Mouse (Mus musculus): ENCODE measurements around the gene OR5BS1P.
A peak's percentile ranks its signal among the peaks of the same experiment; 100 is the strongest.
"Not testable (repeated sequence)": the region's sequence is repeated elsewhere in the genome, so short reads cannot be mapped to it uniquely, and the experiment has no call there.

OR5BS1P gene

GRCm38 (mm10) chr15:98469596-98469995, at the start of gene OR5BS1P:
OR5BS1P (plus strand) TSS chr15:98469896.
- no peak for DNase-seq (ENCODE audit: low read depth)

DNA sequence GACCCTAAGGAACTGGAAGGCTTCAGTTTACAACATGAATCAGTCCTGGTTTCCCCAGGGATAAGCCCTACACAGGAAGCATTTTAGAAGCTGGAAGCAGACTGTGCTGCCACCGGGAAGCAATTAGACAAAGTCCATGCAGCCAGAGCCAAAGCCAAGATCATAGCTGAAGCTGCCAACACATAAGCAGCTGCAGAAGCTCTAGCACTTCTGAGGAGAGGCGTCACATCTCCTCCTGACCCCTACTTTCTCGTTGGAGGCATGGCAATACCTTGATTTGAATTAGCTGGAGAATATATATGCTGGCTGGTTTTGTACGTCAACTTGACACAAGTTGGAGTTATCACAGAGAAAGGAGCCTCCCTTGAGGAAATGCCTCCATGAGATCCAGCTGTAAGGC, 48.8 kb upstream of the OR5BS1P start:
- no peak for DNase-seq (ENCODE audit: low read depth)

GRCm38 (mm10) chr15:98424326-98424725, 45.4 kb upstream of the OR5BS1P start:
- DNase-seq (ENCODE audit: low read depth) = no peak

DNA sequence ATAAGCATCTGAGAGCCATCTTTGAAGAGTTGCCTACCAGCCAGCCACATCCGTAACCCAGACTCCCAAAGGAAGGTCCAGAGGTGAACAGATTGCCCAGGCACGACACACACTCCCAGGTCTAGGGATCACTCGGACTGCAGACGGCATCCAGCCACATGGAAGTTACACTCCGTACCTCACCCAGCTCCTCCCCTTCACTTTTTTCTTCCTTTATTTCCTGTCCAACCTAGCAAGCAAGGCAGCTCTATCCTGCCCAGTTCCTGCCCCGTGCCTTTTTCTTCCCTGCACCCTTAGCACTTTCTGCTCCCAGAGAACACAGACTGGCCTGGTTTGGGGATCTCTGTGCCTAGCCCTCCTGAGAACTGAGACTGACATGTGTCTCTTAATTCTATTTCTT, 44.9 kb upstream of the OR5BS1P start:
- DNase-seq (ENCODE audit: low read depth) = no peak

DNA sequence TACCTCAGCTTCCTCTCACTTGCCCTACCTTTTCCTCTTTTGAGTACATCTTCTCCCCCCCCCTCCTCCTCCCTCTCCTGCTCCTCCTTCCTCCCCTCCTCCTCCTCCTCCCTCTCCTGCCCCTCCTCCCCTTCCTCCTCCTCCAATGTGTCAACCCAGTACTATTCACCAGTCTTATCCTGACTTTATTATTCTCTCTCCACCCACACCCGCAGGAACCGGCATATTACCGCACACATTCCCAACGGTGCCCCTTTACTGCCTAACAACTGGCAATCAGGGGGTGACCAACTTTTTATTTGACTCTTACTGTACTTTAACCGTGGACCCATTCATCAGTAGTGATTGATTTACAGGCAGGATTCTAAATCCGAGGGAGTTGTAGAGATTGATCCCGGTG, 44.5 kb upstream of the OR5BS1P start:
- DNase-seq (ENCODE audit: low read depth) = no peak

- not testable (repeated sequence) for DNase-seq (ENCODE audit: low read depth)
Observed at GRCm38 (mm10) chr15:98430925-98431324, 38.8 kb upstream of the OR5BS1P start, which contains the start of gene Olfr282. Olfr282 (plus strand) TSS chr15:98431225.

GRCm38 (mm10) chr15:98444561-98444960, 25.1 kb upstream of the OR5BS1P start:
- no peak for DNase-seq (ENCODE audit: low read depth)

DNA sequence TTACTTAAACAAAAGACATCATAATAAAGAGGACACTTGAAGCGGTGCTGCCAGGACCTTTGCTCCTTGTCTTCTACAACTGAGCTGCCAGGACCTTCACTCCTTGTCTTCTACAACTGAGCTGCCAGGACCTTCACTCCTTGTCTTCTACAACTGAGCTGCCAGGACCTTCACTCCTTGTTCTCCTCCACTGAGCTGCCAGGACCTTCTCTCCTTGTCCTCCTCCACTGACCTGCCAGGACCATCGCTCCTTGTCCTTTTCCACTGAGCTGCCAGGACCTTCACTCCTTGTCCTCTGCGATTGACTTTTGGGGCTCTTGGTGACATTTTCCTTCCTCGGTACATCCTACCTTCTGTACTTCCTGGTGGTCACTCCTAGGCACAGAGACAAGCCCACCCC, 21.2 kb upstream of the OR5BS1P start:
- no peak for DNase-seq (ENCODE audit: low read depth)

DNA sequence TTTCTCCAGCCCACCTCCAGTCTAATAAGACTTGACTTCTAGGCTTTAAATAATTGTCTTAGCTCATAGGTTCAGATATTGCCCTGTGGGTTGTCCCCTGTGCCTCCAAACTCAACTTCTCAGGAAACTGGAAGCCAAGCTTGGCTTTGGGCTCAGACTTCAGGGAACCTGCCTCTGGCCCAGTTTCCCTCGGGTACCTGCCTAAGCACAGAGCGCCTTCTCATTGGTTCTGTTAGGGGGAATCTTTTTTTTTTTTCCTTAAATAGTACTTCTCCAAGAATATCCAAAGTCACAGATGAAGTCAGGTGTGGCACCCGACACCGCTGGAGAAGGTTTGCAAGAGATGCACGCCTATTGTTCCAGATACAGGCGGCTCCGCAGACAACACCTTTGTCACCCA, 17.4 kb upstream of the OR5BS1P start, which contains the start of gene Olfr281:
Gene Olfr281 (plus strand): TSS at position 301 of the 400 bp plus-strand sequence.
- DNase-seq (ENCODE audit: low read depth) = no peak

DNA sequence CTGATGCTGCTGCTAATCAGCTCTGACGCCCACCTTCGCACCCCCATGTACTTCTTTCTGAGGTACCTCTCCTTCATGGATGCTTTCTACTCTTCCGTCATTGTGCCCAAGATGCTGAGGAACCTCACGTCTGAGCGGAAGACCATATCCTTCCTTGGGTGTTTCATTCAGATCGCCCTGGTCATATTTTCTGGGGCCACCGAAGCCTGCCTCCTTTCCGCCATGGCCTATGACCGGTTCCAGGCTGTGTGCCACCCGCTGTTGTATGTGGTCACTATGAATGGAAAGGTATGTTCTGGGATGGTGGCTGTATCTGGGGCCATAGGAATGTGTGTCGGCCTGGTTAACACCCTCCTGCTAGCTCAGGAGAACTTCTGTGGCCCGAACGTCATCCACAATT, 1.8 kb downstream of the OR5BS1P start:
- DNase-seq (ENCODE audit: low read depth) = no peak

DNA sequence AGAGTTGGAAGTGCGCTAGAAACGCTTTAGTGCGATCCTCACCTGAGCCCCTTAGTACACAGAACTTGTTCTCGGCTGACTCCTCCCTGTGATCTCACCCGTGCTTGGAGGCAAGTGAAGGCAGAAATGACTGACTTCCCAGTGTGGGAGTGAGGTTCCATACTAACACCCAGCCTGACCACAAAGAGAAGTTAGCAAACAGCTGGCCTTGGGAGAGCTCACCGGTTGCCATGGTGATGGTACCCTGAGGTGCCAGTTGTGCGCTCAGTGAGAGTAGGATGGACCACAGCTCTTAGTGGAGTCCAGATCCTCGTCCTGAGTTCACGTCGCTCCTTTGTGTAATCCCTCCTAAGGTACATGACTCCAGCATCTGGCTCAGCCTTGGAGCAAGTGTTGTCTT, 5.3 kb downstream of the OR5BS1P start:
- DNase-seq (ENCODE audit: low read depth) = no peak

DNA sequence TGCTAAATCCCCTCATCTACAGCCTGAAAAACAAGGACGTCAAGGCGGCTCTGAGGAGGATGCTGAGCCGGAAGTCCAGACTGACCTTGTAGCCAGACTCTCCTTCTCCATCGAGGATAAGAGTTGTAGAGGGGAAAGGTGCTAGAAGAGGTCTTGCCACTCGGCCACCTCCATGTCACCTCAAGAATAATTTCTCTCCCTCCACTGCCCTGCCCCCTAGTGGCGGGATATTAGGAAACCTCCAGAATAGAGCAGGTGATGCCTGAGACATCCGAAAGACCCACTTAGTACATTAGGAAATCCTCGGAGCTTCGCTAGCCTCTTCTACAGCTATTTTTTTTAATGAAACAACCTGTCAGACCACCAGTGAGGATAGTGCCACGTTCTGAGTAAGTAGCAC, 5.7 kb downstream of the OR5BS1P start:
- peak; percentile 62 for DNase-seq (ENCODE audit: low read depth)

DNA sequence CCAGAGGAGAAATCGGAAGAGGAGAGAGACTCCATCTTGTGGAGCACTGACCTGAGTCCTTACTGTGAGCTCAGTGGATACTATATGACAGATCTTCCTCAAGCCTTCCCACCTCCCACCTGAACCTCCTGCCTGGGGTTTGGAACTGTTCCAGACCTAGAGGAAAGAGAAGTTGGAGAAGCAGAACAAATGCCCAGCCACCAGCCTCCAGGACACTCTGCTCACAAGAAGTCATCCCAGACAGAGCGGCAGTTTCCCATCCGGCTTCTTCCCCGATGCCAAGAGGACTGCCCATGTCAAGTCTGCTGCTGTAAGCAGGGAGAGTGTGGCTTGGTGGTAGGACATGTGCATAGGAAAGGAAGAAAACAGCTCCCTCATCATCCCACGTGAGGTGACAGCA, 6.6 kb downstream of the OR5BS1P start:
- no peak for DNase-seq (ENCODE audit: low read depth)

GRCm38 (mm10) chr15:98479568-98480102, 9.9 kb downstream of the OR5BS1P start:
- no peak for DNase-seq (ENCODE audit: low read depth)

- DNase-seq (ENCODE audit: low read depth) = no peak
Observed at GRCm38 (mm10) chr15:98482701-98483100, 13.0 kb downstream of the OR5BS1P start, which contains the start of gene Lalba. Lalba (minus strand) TSS chr15:98482721.

DNA sequence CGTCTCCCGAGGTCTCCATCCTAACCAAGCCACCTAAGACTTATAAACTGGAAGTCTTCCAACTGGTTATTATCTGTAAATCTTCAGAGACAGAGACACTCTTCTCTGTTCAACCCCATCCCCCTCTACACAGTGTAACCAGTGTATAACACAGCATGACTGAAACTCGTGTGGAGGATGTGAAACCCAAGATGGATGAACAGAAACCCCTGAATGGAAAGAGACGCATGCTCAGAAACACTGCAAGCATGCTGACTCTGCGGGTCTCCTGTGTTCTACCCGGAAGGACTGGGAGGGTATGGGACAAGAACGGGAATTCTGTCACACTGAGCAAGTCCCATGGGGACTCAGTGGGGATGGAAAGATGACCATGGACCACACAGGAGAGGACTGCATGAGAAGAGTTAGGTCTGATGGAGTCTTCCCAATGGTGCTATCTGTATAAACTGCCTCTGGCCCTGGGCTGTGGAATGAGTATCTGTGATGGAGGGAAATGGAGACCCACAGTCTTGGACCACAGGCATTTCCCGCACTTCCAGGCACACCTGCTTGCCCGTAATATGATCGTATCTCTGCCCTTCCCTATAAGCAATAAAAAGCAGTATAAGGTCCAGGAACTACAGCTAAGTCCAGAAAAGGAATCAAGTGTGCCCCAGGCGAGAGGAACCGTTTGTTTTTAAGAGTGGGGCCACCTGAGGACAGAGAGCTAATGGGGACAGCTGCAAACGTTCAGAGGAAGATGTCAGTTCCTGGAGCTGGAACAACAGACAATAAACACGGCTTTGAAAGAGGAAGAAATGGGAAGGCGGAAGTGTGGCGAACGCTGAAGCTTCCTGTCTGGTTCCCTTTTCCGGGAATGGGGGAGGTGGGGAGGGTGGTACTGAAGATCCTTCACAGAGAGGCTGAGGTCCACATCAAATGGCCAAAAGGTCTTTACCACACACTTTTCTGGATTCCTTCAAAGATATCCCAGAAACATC, 14.5 kb downstream of the OR5BS1P start:
- DNase-seq (ENCODE audit: low read depth) = no peak

- peak; percentile 23 for DNase-seq (ENCODE audit: low read depth)
Observed at GRCm38 (mm10) chr15:98486433-98487021, 16.8 kb downstream of the OR5BS1P start.

DNA sequence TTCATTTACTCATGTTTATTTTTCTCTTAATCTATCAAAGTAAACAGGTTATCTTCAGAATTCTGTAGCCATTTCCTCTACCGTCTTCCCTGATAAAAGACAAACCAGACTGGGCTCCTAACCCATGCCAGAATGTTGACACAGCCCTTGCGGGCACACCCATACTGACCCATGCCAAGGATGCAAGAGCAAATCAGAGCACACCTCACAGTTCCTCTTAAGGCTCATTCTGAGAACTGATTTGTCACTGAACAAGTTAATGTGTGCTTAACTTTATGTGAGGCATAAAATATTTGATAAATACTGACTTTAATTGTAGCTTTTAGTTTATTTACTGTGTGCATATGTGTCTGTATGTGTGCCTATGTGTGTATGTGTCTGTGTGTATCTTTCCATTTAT, 21.6 kb downstream of the OR5BS1P start:
- no peak for DNase-seq (ENCODE audit: low read depth)

DNA sequence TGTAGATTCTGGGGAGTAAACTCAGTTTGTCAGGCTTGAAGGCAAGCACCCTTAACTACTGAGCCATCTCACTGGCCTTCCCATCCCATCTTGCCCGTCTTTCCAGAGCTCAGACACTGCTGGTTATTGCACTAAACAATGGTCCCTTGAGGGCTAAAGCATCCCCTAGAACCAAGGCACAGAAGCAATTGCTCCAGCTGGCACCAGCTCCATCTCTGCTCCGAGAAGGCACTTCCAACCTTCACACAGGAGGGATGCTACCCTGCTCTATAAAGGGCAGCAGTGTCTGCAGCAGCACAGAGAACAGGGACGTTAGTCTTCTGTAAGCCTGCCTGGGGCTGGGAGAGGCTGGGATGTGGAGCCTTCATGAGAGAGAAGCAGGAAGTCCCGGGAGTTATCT, 22.4 kb downstream of the OR5BS1P start, which contains the start of gene Olfr279:
Gene Olfr279 (plus strand): TSS at position 301 of the 400 bp plus-strand sequence.
- no peak for DNase-seq (ENCODE audit: low read depth)

DNA sequence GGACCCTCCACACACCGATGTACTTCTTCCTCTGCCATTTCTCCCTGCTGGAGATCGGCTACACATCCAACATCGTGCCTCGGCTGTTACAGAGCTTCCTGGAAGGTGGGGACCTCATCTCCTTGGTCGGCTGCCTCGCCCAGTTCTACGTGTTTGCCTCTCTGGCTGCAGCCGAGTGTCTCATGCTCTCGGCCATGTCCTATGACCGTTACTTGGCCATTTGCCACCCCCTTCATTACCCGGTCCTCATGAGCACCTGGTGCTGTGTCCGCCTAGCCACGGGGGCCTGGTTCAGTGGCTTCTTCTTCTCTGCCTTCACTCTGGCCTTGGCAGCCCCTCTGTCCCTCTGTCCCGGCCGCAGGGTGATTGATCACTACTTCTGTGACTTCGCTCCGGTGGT, 27.9 kb downstream of the OR5BS1P start:
- no peak for DNase-seq (ENCODE audit: low read depth)

DNA sequence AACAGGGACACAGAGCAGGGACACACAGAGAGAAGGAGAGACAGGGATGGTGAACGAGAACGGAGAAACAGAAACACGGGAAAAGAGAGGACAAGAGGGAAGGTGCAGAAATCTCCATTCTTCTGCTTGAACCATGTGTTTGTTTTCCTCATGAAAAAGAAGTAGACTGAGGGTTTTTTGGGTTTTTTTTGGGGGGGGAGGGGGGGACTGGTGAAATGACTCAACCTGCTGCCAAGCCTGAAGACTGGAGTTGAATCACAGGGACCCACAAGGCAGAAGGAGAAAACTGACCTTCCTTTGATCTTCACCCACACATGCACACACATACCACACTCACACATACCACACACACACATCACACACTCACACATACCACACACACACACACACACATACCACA, 33.6 kb downstream of the OR5BS1P start:
- DNase-seq (ENCODE audit: low read depth) = no peak

DNA sequence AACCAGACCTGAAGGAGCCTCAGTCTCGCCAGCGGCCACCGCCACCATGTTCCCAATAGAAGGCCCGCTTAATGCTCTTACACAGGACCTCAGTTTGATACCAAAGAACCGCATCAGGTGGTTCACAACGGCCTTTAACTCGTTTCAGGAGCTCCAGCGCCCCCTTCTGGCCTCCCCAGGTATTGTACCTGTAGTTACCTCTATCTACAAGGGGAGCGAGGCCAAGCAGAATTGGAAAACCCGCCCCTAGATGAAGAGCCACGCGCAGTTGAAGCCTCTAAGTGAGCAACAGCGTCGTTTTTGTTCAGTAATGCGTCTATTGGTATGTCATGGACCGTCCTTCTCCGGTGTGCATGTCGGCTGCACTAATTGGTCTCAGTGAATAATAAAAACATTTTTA, 34.8 kb downstream of the OR5BS1P start:
- peak; percentile 87 for DNase-seq (ENCODE audit: low read depth)
